14 mouse cellular contexts compared by ENCODE assay signal in genomic region chr15:79369452-79370280, GRCm38 (mm10). TPM values are rescaled to one million over a fixed set of nuclear protein-coding genes. Genes with fewer than 3 reads are reported as not detected.
DNase-seq lines count a peak whose midpoint lies in the region; ATAC-seq and TF ChIP-seq lines count a peak whose summit lies in the region.
"Had no signal": no experiment of that assay in that cellular context is flagged by ENCODE, and none has a peak within 500 bp of the region (broad histone marks: within the 10 kb centered on the region; RNA-seq: fewer than 3 reads in every experiment).

No protein-coding gene starts in this region.

- ATAC-seq in liver, embryonic 15.5 days (ENCODE audit: insufficient read depth), result peak; percentile 16; the same call in 1 of the 2 replicates

- H3K4me2 ChIP-seq in liver, embryonic 15.5 days, result no peak overlapping the region
- H3K4me2 ChIP-seq: limb, embryonic 12.5 days had no signal

- peak overlapping the region; percentile 80 for H3K27ac ChIP-seq in heart, embryonic 10.5 days
- peak overlapping the region; percentile 77; the same call in 1 of the 2 replicates for H3K27ac ChIP-seq in layer of hippocampus, adult 2 months
- H3K27ac ChIP-seq in cortical plate, adult 2 months (ENCODE audit: insufficient read depth, low read length), result peak overlapping the region; percentile 91; the same call in 1 of the 2 replicates
- H3K27ac ChIP-seq in liver, embryonic 15.5 days (replicated peaks), result no peak overlapping the region
- H3K27ac ChIP-seq: limb, embryonic 12.5 days had no signal

- TF ChIP-seq POLR2A in cortical plate, adult 2 months (IDR thresholded peaks at IDR 0.05; ENCODE audit: extremely low read depth, insufficient read depth, low read length), result no peak

- H3K4me1 ChIP-seq in heart, embryonic 10.5 days, result peaks cover 42% of the 10 kb centered on the region
- H3K4me1 ChIP-seq in cortical plate, adult 2 months (ENCODE audit: control insufficient read depth, insufficient read depth, low read length), result no peaks in the 10 kb centered on the region
- H3K4me1 ChIP-seq in liver, embryonic 15.5 days (replicated peaks), result peaks cover 24% of the 10 kb centered on the region

- 79% methylated on average over 15 of the region's 15 CpGs for WGBS in heart, embryonic 10.5 days
- WGBS in liver, embryonic 15.5 days (ENCODE audit: insufficient replicate concordance), result 61% methylated on average over 15 of the region's 15 CpGs

- no peaks in the 10 kb centered on the region for H3K27me3 ChIP-seq in heart, embryonic 10.5 days (ENCODE audit: insufficient read depth, poor library complexity, severe bottlenecking)
- no peaks in the 10 kb centered on the region for H3K27me3 ChIP-seq in liver, embryonic 15.5 days
- H3K27me3 ChIP-seq: limb, embryonic 12.5 days had no signal

- peaks cover 80% of the 10 kb centered on the region for H3K36me3 ChIP-seq in heart, embryonic 10.5 days
- H3K36me3 ChIP-seq in liver, embryonic 15.5 days (replicated peaks), result 0 out of 2 replicates have a peak, but pooled peaks cover 14% of the 10 kb centered on the region

- TF ChIP-seq CTCF in layer of hippocampus, adult 2 months (conservative IDR thresholded peaks at IDR 0.05), result no peak
- no peak for TF ChIP-seq CTCF in cortical plate, adult 2 months (IDR thresholded peaks at IDR 0.05; ENCODE audit: extremely low read depth, insufficient read depth, low read length)

- intact Hi-C loops in heart, postnatal 25 days (cut with DNase I), result no loop called here

- H3K9me3 ChIP-seq in heart, embryonic 10.5 days, result no peaks in the 10 kb centered on the region
- H3K9me3 ChIP-seq in liver, embryonic 15.5 days (replicated peaks), result no peaks in the 10 kb centered on the region
- H3K9me3 ChIP-seq: G1E; limb, embryonic 12.5 days had no signal

- H3K4me3 ChIP-seq in heart, embryonic 10.5 days, result no peak overlapping the region
- no peak overlapping the region for H3K4me3 ChIP-seq in layer of hippocampus, adult 2 months
- no peak overlapping the region for H3K4me3 ChIP-seq in cortical plate, adult 2 months (ENCODE audit: insufficient read depth, low read length)
- H3K4me3 ChIP-seq in liver, embryonic 15.5 days (replicated peaks), result no peak overlapping the region
- H3K4me3 ChIP-seq: limb, embryonic 12.5 days had no signal

- H3K9ac ChIP-seq in liver, embryonic 15.5 days, result no peak overlapping the region

- DNase-seq in heart, embryonic 10.5 days (ENCODE audit: low spot score), result no peak
- DNase-seq in heart, postnatal 25 days (ENCODE audit: low spot score), result no peak
- no peak for DNase-seq in layer of hippocampus, adult 2 months (ENCODE audit: low spot score in 2 of 2)
- no peak for DNase-seq in layer of hippocampus, postnatal 10 days (ENCODE audit: low spot score in 2 of 2)
- DNase-seq in layer of hippocampus, adult 9-11 months, result no peak
- DNase-seq in thymus, postnatal 4 days, result no peak
- DNase-seq: cerebellum, adult 11 months; kidney, adult 8-10 months; right cerebral cortex, postnatal 25 days; thymus, postnatal 25 days had no signal

RNA-seq across cellular contexts. Expression of gene Maff, which starts 23.2 kb away (rescaled TPM):
- 1.6 and 2.0 TPM in 2 replicates for polyA plus RNA-seq in heart, embryonic 10.5 days (2016; fragmentation: Nextera tagmentation; extraction: Ambion mirVana)
- total RNA-seq in heart, postnatal 25 days (2021), result 1 to 10 TPM; 8.1 to 8.3 TPM
- total RNA-seq in layer of hippocampus, adult 2 months (2021), result 1 to 10 TPM in 1 of 2 experiments, under 1 TPM in 1; 0.87 to 1.8 TPM
- 1 to 10 TPM; 1.7 to 2.0 TPM for total RNA-seq in layer of hippocampus, postnatal 10 days (2021)
- 0.71 and 0.78 TPM in 2 replicates for polyA plus RNA-seq in cortical plate, adult 2 months (2012; rRNA removed)
- polyA plus RNA-seq in liver, embryonic 15.5 days (2015; fragmentation: Nextera tagmentation; extraction: Ambion mirVana), result 2.1 and 2.6 TPM in 2 replicates

RNA-seq across cellular contexts. Expression of gene Tmem184b, which starts 33.7 kb away (rescaled TPM):
- polyA plus RNA-seq in heart, embryonic 10.5 days (2016; fragmentation: Nextera tagmentation; extraction: Ambion mirVana), result 67.7 and 76.3 TPM in 2 replicates
- total RNA-seq in heart, postnatal 25 days (2021), result 10 to 100 TPM; 43.0 to 46.7 TPM
- 10 to 100 TPM; 53.6 to 56.0 TPM for total RNA-seq in layer of hippocampus, adult 2 months (2021)
- 10 to 100 TPM; 46.1 to 48.1 TPM for total RNA-seq in layer of hippocampus, postnatal 10 days (2021)
- 69.6 and 75.6 TPM in 2 replicates for polyA plus RNA-seq in cortical plate, adult 2 months (2012; rRNA removed)
- 11.6 and 11.7 TPM in 2 replicates for polyA plus RNA-seq in liver, embryonic 15.5 days (2015; fragmentation: Nextera tagmentation; extraction: Ambion mirVana)

RNA-seq across cellular contexts. Expression of gene Pla2g6, which starts 41.5 kb away (rescaled TPM):
- polyA plus RNA-seq in heart, embryonic 10.5 days (2016; fragmentation: Nextera tagmentation; extraction: Ambion mirVana), result 17.2 and 17.3 TPM in 2 replicates
- 1 to 10 TPM; 9.6 to 9.9 TPM for total RNA-seq in heart, postnatal 25 days (2021)
- total RNA-seq in layer of hippocampus, adult 2 months (2021), result 10 to 100 TPM; 23.8 to 23.9 TPM
- total RNA-seq in layer of hippocampus, postnatal 10 days (2021), result 10 to 100 TPM; 18.3 to 22.5 TPM
- 27.4 and 28.9 TPM in 2 replicates for polyA plus RNA-seq in cortical plate, adult 2 months (2012; rRNA removed)
- 14.8 and 15.6 TPM in 2 replicates for polyA plus RNA-seq in liver, embryonic 15.5 days (2015; fragmentation: Nextera tagmentation; extraction: Ambion mirVana)
